Mouse (Mus musculus): ENCODE data around the gene Obscn.

Obscn gene

DNA sequence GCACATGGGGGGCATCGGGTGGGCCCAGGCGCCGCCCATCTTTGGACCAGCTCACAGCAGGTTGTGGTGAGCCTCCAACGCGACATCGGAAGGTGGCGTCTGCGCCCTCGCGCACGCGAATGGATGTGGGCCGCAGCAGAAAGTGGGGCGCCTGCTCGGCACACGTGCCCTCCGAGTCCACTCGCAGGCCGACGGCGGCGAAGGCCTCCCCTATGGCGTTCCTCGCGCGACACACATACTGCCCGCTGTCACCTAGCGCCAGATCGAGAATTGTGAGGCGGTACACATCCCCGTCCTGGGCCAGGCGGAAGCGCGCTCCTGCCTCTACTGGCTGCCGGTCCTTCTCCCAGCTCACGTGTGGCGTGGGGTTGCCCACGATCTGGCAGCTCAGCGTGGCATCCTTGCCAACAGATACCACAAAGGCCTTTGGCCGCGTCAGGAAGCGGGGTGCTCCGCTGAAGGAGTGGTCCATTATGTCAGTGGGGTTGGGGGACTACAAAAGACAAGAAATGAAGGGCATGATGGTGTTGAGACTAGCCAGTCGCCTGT lies at the start of gene Obscn:
Gene Obscn (minus strand): TSS at position 499 of the 549 bp plus-strand sequence.
- no peak for DNase-seq (ENCODE audit: low spot score in 2 of 2)

DNA sequence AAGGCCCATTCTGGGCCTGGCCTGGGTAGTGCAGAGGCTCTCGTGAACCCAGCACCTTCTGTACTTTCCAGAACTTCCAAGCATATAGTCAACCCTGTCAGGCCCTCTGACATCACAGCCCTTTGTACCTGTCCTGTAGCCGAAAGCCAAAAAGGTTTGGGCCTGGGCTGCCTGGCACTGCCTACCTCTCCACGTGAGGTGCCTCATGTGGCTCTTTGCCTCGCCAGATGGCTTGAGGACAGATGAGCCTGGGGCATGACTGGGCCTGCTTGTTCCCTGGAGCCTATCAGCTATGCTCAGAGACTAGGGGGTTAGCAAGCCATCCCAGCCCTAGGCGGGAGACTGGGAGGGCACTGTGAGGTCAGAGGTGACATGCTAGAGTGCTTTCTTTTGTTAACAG lies 49.3 kb upstream of the Obscn start:
- DNase-seq (ENCODE audit: low spot score in 2 of 2) = no peak

DNA sequence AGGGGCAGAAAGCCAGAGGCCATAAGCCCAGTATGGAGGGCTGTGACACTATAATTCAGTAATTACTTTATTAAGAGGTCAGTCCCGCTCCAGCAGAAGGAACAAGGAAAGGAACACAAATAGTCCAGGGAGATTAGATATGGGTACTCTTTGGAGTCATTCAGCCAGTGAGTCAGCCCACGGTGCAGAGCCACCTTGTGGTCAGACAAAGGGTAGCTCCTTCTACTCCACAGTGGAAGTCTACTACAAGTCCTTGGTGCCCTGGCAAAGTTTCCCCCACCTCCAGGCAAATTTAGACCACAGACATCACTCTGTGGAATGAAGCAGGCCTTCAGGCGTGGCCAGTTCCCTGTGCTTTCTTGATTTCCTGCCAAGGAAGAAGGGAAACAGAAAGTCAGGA lies 47.6 kb upstream of the Obscn start:
- DNase-seq (ENCODE audit: low spot score in 2 of 2) = peak; percentile 14 to 33

- no peak for DNase-seq (ENCODE audit: low spot score in 2 of 2)
Observed at GRCm38 (mm10) chr11:59182864-59183331, 46.7 kb upstream of the Obscn start, which contains the start of gene Gjc2. Gene Gjc2, minus strand, starts transcription at chr11:59183213.

GRCm38 (mm10) chr11:59176921-59177320 lies 40.7 kb upstream of the Obscn start:
- DNase-seq (ENCODE audit: low spot score in 2 of 2) = no peak

GRCm38 (mm10) chr11:59176475-59176874 lies 40.3 kb upstream of the Obscn start:
- DNase-seq (ENCODE audit: low spot score in 2 of 2) = no peak

GRCm38 (mm10) chr11:59174189-59174838 lies 38.1 kb upstream of the Obscn start:
- DNase-seq (ENCODE audit: low spot score in 2 of 2) = no peak

DNA sequence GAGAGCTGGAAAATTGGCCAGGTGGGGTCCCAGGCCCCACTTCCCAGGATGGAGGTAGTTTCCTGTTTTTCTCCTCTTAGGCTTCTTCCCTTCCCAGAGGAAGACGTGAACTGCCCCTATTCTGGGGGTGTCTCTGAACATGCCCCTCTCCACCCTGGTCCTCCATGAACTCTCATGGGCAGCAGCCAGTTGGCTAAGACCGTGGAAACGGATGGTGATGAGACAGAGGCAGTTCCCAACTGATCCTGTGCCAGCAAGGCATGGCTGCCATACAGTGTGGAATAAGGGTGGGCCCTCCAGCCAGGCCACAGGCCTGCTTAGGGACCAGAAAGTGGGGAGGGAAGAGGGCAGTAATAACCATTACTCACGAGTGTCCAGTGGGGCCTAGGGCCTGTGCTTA lies 34.3 kb upstream of the Obscn start:
- DNase-seq (ENCODE audit: low spot score in 2 of 2) = no peak

- DNase-seq (ENCODE audit: low spot score in 2 of 2) = no peak
Observed at GRCm38 (mm10) chr11:59169807-59170206, 33.6 kb upstream of the Obscn start.

DNA sequence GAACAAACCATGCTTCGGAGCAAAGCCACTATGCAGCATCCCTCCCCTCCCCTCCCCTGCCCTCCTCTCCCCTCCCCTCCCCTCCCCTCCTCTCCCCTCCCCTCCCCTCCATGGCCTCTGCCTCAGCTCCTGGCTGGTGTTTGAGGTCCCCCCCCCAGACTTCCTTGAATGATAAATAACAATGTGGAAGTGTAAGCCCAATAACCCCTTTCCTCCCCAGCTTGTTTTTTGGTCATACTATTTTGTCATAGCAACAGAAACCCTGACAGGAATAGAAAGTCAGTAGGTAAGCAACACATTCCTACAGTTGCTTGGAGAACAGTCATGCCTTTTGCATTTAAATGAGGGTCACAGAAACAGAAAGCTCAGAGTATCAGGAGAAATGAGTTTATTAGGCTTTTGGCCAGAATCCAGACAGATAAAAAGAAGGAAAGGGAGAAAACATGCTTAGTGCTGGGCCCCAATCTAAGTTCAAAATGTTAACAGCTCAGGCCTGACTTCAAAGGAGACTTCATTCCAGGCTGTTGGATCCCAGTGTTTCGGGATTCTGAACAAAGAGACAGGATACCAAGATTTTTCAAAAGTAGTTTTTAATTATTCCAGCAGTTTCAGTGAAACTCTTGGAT lies 29.5 kb upstream of the Obscn start:
- DNase-seq (ENCODE audit: low spot score in 2 of 2) = no peak

DNA sequence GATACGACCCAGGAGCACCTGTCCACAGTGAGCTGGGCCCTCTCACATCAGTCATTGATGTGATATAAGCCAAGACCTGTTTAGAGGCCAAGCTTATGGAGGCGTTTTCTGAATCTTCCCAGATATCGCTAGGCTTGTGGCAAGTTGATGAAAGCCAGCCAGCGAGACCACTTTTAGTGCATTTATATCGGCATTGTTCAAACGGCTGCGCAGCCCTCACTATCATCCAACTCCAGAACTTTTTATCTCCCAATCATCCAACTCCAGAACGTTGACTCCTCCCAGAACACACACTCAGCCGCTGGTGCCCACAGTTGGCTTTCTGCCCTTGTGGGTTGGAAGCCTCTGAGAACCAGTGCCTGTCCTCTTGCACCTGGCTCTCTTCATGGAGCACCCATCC lies 28.2 kb upstream of the Obscn start:
- DNase-seq (ENCODE audit: low spot score in 2 of 2) = no peak

DNA sequence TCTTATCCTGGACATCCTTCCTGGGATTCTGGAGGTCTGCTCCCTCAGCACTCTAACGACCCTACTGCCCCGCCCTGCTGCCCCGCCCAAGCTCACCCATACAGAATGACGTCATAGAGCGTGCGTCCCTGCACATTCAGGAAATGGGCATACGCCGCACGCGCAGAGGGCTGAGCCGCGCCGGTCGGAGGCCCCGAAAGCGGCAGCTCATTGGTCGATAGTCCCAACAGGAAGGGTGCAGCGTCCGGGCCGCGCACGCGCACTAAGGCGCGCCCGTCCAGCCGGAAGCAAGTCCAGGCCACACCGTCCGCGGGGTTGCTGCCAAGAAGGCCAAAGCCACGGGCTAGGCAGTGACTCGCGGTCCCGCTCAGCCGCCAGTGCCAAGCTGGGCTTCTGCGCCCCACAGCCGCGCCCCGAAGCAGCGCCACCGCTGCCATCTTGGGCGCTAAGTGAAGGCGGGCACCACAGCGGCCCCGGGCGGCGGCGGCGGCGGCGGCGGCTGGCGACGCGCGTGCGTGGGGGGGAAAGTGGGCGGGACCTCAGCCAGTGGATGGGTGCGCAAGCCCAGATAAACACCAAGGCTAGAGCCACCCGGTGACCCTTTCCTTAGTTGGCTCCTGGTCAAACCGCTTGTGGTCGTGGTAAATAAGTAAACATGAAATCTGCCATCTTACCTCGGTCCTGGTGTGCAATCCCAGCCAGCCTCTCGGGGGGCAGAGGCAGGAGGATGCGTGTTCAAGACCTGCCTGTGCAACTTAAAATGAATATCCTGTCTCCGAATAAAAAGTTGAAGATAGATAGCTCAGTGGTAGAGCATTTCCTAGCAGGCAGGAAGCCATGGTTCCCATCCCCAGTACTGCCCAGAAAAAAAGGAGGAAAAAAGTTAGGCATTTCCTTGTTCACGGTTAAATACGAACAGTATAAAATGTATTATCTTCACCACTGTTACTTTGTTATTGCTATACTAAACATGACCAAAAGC lies 27.3 kb upstream of the Obscn start, which contains the start of gene Iba57:
Gene Iba57 (minus strand): TSS at position 485 of the 982 bp plus-strand sequence.
- peak; percentile 97 to 98 for DNase-seq (ENCODE audit: low spot score in 2 of 2)

DNA sequence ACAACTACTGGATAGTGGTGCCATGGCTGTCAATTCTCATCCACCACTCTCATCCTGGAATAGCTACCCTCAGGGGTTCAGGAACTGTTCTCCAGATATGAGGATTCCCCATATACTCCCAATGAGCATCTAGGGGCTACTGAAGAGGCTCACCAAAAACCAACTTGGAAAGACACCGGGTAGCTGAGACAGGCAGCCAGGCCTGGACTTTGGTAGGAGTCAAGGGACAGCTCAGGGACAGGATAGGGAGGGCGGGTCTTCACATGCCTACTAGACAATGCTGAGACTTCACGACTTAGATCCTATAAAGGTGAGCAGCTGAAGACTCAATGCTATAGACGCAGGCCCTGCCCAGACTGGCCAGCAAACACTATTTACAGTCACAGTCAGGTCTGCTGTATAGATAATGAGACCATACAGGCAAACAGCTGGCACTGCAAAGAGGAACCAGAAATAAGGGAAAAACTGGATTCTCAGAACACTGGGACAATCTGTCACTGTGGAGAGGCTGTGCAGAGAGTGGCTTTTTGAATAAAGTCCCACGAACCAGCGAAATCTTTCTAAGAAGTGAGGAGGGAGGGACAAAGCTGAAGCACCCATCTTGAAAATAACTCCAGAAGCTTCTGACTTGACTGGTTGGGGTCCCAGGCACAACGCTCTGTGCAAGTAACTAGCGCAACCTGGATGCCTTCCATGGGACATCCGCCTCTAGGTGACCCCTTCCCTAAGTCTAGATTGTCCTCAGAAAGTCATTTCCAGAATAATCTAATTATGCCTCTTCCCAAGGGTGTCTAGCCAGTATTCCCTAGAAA lies 26.4 kb upstream of the Obscn start:
- DNase-seq (ENCODE audit: low spot score in 2 of 2) = no peak

- DNase-seq (ENCODE audit: low spot score in 2 of 2) = no peak
Observed at GRCm38 (mm10) chr11:59161398-59161797, 25.2 kb upstream of the Obscn start.

GRCm38 (mm10) chr11:59159558-59159957 lies 23.4 kb upstream of the Obscn start:
- DNase-seq (ENCODE audit: low spot score in 2 of 2) = no peak

DNA sequence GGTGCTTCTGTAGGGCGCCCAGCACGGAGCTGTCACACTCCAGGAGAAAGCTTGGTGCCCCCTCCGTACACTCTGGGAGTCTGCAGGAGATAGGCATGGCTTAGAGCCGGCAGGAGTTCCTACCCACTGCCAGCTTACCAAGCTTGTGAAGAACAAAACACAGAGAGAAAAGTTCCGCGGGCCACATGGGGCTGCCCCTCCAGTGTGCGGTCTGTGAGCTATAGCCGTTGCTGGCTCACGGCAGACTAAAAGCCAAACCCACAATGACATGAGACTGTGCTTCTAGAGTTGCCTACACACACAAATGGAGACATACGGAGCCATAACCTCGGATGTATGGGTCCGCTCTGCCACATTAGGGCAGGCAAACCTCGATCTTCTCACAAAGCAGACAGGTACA lies 22.9 kb upstream of the Obscn start:
- no peak for DNase-seq (ENCODE audit: low spot score in 2 of 2)

GRCm38 (mm10) chr11:59155900-59156299 lies 19.7 kb upstream of the Obscn start:
- no peak for DNase-seq (ENCODE audit: low spot score in 2 of 2)

GRCm38 (mm10) chr11:59154220-59154619 lies 18.0 kb upstream of the Obscn start:
- no peak for DNase-seq (ENCODE audit: low spot score in 2 of 2)

GRCm38 (mm10) chr11:59151729-59152128 lies 15.5 kb upstream of the Obscn start:
- DNase-seq (ENCODE audit: low spot score in 2 of 2) = no peak

- no peak for DNase-seq (ENCODE audit: low spot score in 2 of 2)
Observed at GRCm38 (mm10) chr11:59149302-59149701, 13.1 kb upstream of the Obscn start.

GRCm38 (mm10) chr11:59142962-59143361 lies 6.8 kb upstream of the Obscn start:
- DNase-seq (ENCODE audit: low spot score in 2 of 2) = no peak

Data from natural killer cell, adult 2 months (primary cell).